Mouse (Mus musculus): ENCODE results near the gene Spdl1.
"Not testable (repeated sequence)": the region's sequence is repeated elsewhere in the genome, so short reads cannot be mapped to it uniquely, and the experiment has no call there.

Spdl1 gene

DNA sequence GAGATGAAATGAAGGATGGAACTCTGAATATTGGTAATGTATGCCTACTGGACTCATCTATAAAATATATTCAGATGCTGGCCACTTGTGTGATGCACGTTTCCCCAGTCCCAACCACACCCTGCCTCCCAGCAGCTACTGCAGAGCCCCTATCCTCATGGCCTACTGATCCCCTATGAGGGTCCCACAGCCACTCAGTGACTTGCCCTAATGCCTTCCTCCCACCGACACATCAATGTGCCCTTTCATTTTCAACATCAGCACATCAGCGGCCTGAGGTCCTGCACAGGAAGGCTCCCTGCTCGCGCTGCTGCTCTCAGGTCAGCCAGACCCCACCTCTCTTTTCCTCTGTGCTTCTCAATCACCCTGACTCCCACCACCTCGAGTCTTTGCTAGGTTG is 19.1 kb downstream of the Spdl1 start:
- in situ Hi-C loops (cut with MboI, MseI): loop anchor here (10.0 kb wide), 1 partner anchor 590 kb away; no protein-coding TSS in a partner anchor

DNA sequence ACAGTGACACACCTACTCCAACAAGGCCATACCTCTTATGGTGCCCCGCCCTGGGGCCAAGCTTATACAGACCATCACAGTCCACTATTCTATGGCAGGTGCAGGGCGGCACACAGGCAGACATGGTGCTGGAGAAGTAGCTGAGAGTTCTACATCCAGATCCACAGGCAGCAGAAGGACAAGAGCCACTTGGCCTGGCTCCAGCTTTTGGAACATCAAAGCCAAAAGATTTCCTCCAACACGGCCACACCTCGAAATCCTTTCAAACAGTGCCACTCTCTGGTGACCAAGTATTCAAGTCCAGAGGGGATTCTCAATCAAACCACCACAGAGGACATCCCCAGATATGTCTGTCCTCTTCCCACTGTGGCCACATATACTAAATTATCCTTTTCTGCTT is 28.4 kb downstream of the Spdl1 start:
- in situ Hi-C loops (cut with MboI, MseI): not testable (repeated sequence)

DNA sequence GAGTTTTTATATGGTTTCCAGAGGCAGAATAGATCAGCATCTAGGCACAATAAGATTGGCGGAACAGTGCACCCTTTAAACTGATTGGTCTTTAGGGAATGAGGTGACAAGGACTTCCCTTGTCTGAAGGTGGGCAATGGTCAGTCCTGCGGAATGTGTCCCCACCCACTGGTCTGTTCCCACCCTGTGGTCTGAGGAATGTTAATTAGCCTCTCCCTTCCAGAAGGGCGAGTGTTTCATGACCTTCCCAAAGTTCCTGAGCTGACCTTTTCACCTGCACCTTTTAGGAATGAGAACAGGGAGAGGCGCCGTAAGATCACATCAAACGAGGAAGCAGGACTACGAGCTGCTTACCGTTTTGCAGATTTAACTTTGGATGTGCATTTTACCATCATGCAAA is 35.4 kb downstream of the Spdl1 start:
- in situ Hi-C loops (cut with MboI, MseI): loop anchor here (5.0 to 25.0 kb wide), 2 partner anchors 271 to 686 kb away; no protein-coding TSS in a partner anchor

DNA sequence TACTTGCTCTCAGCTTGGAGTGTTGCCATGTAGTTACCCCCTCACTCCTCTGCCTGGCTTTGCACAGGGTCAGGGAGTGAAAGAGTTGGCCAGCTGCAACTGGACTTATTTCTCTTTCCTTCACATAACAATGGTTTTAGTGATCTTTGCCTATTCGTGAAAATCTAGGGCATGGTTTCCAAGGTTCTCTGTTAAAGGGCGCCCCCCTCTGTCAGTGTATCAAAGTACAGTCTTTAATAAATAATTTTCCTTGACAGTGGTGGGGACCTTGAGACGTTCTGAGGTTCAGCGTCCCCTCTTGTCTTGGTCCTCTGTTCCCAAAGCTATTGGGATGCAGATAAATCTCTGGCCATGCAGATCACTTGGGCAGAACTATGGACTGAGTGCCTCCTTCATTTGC is 37.3 kb downstream of the Spdl1 start:
- in situ Hi-C loops (cut with MboI, MseI): loop anchor here (5.0 to 25.0 kb wide), 2 partner anchors 269 to 684 kb away; no protein-coding TSS in a partner anchor

DNA sequence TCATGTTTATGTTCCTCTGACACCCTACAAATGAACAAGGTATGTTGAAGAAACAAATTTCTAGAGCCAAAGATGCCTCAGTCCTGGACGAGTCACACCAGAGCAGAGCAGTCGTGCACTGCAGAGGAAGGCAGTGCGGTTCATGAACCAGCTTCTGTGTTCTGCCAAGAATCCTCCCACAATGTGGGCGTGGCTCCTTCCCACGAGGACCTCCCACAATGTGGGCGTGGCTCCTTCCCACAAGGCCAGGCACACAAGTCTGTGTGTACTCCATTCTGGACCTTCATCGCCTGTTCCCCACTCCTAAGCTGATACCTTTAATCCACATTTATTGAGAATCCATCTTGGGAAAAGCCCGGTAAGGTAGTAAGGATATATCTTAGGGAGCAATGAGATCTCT is 41.6 kb downstream of the Spdl1 start:
- in situ Hi-C loops (cut with MboI, MseI): loop anchor here (5.0 to 25.0 kb wide), 2 partner anchors 70 to 680 kb away; no protein-coding TSS in a partner anchor

DNA sequence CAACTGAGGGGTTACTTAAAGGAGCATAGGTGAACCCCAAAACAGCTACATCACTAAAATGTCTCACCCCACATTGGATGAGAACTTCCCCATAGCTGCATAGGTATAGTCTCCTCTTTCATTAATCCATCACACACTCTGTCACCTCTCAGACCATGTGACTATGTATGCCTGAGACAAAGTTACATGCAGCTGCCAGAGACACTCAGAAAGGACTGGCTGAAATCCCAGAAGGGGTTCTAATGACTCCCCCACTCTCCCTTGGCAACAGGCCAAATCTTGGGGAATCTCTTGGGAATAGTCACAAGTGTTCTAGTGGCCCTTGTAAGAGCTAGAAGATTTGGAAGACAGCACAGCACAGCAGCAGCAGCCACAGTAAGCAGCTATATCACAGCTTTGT is 48.6 kb downstream of the Spdl1 start:
- in situ Hi-C loops (cut with MboI, MseI): loop anchor here (25.0 kb wide), 1 partner anchor 673 kb away; no protein-coding TSS in a partner anchor

DNA sequence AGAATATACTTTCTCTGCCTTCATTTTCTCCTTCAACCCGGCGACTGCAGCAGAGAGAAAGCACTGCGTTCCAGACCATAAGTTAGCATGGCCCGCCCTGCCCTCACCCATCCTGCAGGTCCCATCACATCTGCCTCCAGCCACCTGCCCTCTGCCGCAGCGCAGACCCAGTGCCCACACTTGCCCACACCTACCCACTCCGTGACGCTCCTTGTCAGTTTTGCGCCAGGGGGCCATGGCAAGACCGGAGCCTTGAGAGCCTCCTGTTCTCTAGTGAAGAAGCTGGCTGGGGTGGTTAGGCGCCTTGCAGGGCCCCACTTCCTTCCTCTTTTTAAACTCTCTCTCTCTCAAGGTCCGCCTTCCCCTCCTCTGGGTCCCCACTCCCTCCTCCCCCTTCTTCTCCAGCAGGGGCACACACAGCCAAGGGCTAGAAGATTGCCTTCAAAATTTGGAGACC is 49.8 kb downstream of the Spdl1 start, which contains the start of gene Dock2:
Gene Dock2, minus strand, starts transcription at position 306 of the 457 bp plus-strand sequence.
- in situ Hi-C loops (cut with MboI, MseI): loop anchor here (25.0 kb wide), 1 partner anchor 671 kb away; no protein-coding TSS in a partner anchor

DNA sequence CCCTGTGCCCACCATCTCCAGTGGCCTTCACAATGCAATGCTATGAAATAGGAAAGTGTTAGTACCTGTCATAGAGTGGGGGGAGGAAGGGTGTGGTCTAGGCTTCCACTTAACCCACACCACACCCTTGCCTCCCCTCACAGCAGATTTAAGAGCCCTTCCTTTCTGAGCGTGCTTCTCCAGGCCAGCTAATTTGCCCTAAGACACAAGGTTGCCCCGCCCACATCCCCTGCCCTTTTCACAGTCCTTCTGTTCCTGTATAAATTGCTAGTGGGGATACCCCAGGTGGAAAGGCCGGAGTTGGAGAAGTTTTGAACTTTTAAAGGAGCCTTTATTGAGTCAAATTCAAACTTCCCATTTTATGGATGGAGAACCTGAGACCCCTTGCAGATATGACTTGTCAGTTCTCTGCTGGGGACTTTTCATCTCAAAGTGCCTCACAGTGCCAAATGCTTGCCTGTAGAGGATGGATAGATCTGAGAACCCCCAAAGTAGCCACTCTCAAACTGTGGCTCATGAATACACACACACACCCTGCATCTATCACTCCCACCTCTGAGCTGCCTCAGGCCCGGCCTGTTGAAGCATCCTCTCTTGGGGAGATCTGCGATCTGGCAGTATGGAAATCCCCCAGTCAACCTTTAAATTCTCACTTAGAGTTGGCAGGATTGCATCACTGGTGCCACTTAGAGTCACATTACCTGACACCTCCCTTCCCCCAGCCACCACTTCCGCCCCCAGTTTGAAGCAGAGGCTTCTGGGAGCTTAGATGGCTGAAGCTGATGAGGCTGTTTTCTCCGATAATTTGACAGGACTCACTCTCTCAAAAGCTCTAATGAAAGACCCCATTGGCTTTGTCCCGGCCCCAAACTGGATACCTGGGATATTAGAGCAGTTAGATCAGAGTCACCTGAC is 50.7 kb downstream of the Spdl1 start:
- in situ Hi-C loops (cut with MboI, MseI): loop anchor here (25.0 kb wide), 1 partner anchor 670 kb away; no protein-coding TSS in a partner anchor

DNA sequence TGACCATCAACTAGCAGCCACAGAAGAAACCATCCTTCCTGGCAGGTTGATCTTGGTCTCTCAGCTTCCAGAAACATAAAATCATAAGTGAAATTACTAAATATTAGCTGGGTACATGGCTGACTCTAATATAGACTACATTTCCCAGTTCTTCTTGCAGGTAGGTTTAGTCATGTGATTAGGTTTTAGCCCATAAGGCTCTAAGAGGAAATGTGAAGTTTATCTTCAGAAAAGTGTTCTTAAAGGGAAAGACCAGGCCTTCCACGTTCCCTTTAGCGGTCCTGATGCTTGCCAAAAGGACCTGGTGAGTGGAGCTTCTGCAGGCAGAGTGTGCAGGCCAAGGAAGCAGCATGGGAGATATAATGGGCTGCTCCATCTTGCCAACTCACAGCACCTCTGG is 52.7 kb downstream of the Spdl1 start:
- in situ Hi-C loops (cut with MboI, MseI): loop anchor here (25.0 kb wide), 1 partner anchor 668 kb away; no protein-coding TSS in a partner anchor

DNA sequence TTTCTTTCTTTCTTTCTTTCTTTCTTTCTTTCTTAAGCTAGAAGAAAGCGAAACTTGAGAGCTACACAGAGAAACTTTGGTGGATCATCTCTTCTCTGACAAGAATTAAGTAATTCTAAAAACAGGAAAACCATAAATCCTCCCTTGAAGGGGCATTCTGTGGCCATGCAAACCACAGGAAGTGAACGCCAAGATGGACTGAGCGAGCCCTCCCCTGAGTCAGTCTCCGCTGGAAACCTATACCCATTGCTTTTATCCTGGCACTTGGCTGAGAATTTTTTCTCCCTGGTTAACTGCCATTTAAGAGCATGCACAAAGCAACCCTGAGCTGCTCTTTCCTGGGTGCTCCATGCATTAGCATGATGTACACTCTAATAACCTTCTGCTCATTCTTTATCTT is 53.5 kb downstream of the Spdl1 start:
- in situ Hi-C loops (cut with MboI, MseI): loop anchor here (10.0 to 25.0 kb wide), 2 partner anchors 668 to 845 kb away; no protein-coding TSS in a partner anchor

DNA sequence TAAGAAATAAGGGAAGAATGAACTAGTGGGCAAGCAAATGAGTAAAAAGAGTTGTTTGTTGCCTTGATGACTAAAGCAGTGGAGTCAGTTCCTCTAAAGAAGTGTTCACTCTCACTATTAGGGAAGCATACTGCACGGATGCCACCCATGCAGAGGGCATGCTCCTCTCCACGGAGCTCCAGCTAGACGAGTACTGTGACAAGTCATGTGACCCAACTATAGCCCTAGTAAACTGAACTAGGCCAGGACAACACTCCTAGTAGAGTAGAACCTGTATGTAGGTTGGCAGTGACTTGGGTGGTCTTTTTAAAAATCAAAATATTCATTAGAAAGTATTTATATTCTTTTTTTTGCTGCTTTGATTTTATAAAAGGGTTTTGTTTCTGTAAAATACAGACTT is 55.1 kb downstream of the Spdl1 start:
- in situ Hi-C loops (cut with MboI, MseI): loop anchor here (10.0 to 25.0 kb wide), 2 partner anchors 666 to 844 kb away; no protein-coding TSS in a partner anchor

DNA sequence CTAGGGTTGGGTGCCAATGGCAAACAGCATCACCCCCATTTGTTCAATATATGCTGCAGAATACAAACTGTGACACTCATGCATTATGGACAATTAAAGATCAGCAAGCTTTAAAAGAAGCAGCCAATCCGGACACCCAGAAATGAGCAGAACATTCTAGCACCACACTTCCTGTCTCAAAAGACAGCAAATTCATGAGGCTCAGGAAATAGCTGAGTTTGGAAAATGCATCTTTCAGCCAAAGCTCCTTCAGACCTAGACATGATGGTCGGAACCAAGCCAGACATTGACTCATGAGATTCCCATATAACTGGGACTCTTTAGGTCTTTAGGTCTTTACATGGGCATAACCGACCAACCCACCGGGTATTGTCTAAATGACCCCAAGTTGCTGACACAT is 55.9 kb downstream of the Spdl1 start:
- in situ Hi-C loops (cut with MboI, MseI): loop anchor here (10.0 to 25.0 kb wide), 2 partner anchors 665 to 843 kb away; no protein-coding TSS in a partner anchor

DNA sequence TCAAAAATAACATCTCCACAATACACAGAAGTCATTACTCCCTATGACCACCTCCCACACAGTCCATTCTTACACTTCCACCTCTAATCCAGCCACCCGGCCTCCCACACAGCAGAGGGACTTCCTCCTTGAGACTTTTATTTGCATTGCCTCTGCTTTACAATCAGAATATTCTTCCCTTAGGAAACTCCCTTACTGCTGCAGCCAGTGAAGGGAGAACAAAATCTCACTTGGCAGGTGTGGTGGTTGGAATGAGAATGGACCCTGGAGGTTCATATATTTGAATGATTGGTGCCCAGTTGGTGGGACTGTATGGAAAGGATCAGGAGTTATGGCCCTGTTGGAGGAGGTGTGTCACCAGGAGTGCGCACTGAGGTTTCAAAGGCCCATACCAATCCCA is 57.4 kb downstream of the Spdl1 start:
- in situ Hi-C loops (cut with MboI, MseI): loop anchor here (10.0 to 25.0 kb wide), 2 partner anchors 664 to 841 kb away; no protein-coding TSS in a partner anchor

DNA sequence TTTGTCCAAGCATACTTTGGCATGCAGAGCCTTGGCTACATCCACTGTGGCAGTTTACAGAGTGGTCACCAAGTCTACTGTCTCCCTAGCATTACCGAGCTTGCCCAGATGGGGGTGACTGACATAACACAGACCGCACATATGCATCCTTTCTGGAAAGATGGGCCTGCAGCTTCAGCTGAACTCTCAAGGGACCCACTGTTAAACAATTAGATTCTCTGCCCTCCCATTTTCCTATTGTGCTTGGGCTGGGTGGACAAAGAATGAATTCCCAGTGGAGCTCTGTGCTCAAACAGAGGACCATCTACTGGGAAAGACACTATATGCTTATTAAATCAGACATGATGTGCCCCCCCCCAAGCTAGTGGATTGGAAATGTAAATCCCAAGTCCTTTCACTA is 58.8 kb downstream of the Spdl1 start:
- in situ Hi-C loops (cut with MboI, MseI): loop anchor here (5.0 to 25.0 kb wide), 3 partner anchors 662 to 840 kb away; no protein-coding TSS in a partner anchor

DNA sequence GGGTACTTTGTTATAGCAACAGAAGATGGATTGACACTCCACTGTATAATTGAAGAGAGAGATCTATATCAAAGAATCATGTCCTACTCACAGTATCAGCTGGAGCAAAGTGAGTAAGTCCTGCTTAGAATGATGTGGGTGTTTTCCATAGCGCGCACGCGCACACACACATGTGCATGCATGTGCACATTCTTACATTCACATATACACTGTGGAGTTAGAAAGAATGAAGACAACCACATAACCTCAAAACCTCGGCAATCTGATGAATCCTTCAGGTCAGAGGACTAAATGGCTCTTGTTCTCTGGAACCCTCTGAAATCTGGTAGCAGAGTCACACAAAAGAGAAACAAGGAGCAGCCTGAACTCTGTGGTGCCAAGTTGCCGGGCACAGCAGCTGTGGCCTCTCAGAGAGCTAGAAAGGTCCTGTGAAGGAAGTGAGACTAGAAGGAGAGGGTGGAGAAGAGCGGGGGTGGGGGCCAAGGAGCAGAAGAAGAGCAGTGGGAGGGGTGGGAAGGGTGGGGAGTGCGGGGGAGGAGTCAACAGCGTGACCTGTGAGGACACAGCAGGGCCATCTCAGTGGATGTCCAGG is 60.0 kb downstream of the Spdl1 start:
- in situ Hi-C loops (cut with MboI, MseI): loop anchor here (5.0 to 10.0 kb wide), 2 partner anchors 741 to 839 kb away; no protein-coding TSS in a partner anchor

DNA sequence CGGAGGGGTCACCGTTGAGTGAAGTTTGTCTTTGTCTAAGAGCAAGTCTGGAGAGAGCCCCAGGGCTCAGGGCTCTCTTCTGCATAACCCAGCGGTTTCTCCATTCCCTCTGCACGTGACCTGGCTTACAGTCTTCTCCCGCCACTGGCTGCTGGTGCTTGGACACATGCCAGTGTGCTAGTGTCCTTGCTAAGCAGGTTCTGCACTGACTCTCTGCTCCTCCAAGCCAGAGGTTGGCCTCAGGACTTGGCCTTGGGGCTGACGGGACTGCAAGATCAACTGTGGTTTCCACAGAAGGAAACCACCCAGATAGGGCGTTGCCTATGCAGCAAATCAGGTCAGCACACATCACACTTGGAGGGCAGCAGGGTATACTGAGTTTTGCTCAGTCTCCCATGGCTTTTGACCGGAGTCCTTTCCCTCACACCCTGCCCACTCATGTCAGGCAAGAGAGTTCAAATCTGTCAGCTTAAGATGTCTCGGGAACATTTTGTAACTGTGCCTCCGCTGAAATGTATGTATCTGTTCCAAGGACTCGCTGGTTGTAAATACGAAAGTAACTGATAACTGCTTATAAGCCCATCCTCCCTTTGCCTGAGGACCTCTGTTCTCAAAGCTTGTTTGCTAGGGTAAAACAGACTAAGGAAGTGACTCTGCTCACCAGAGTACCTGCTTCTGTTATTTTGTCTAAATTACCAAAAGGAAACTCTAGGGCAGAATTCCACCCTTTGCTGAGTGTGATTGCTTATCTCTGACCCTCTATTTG is 62.0 kb downstream of the Spdl1 start:
- in situ Hi-C loops (cut with MboI, MseI): loop anchor here (5.0 to 10.0 kb wide), 2 partner anchors 739 to 837 kb away; no protein-coding TSS in a partner anchor

DNA sequence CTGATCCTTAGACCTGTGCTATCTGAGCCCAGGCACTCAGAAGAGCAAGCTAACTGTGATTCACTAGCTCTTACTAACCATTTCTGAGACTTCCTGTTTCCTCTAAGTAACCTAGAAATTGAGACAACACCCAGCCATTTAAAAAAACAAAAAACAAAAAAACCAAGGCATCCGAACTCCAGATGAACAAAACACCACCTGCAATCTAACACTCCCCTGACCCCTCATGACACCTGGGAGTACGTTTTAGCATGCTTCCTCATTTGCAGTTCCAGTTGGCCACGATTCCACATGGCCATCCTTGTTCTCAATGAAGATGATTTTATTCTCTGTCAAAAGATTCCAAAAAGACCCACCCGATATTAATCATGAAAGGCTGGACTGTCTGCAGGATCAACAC is 62.8 kb downstream of the Spdl1 start:
- in situ Hi-C loops (cut with MboI, MseI): loop anchor here (5.0 to 10.0 kb wide), 2 partner anchors 738 to 836 kb away; no protein-coding TSS in a partner anchor

DNA sequence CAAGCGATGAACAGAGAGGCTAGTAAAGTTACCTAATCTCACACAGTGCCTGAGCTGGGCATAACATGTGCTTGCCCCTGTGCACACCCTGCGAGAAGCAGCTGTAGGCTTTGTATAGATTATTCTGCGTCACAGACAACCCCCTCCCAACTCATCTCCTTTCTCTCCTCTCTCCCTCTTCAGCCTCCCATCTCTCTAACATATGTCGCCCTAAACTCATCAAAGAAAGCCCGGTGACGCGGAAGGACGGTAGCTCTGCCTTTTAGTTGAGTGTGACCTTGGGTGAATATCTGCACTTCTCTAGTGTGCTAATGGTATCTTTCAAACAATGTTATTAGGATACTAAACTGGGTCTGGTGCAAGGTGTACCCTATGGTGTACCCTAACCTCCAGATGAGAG is 63.5 kb downstream of the Spdl1 start:
- in situ Hi-C loops (cut with MboI, MseI): loop anchor here (5.0 to 10.0 kb wide), 2 partner anchors 738 to 835 kb away; no protein-coding TSS in a partner anchor

DNA sequence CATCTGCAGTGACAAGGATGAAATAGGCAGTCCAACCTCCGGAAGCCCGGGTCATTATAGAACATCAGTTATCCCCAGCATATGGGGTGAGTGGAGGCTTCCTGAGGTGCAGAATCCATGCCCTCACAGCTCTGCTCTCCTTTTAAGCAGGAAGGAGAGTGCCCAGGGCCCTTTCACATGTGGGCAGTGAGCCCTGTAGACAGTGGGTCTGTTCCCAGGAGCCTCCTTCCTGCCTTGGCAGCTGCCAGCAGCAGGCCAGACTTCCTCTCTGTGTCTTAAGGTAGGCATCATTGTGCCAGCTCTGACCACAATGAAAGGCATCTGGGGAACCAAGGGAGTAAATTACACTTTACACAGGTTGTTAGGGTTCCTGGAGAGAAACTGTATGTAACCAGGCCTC is 64.0 kb downstream of the Spdl1 start:
- in situ Hi-C loops (cut with MboI, MseI): no loop called here

DNA sequence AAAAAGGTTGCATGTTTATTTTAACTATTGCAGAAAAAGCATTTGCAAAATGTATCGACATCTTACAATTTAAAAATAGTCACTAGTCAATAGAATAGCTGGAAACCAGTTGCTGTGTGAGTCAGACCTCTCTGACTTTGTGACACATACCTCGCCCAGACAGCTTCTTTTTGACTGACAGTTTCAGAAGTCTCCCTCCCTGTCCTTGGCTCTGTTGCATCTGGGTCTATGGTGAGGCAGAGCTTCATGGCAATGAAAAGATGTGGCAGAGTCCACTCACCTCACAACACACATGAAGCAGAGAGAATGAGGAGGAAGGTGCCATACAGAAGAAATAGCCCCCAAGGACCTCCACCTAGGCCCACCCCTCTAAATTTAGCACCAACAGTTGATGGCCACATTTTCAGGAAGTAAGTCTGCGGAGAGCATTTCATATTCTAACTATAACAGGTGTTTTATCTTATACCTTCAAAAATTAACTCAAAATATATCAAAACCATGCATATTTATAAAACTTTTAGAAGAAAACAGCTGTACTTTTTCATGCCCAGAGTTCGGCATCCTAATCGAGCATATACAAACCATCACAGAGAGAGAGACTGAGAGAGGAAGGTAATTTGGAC is 69.6 kb downstream of the Spdl1 start:
- in situ Hi-C loops (cut with MboI, MseI): no loop called here
